Mouse (Mus musculus) embryo, embryonic 10 days (tissue): ENCODE measurements around the gene Pde3a.

Source experiments
- DNase-seq: peaks from one replicate; pipeline ENCODE4 v3.0.0-alpha.2; 2015; ENCODE audit warnings: low spot score

Pde3a gene

GRCm38 (mm10) chr6:141495634-141496418 lies 246.8 kb downstream of the Pde3a start:
- DNase-seq: peak; percentile 49

GRCm38 (mm10) chr6:141499511-141499910 lies 250.4 kb downstream of the Pde3a start:
- DNase-seq: no peak

GRCm38 (mm10) chr6:141501171-141501570 lies 252.1 kb downstream of the Pde3a start:
- DNase-seq: no peak

GRCm38 (mm10) chr6:141522541-141522940 lies 273.5 kb downstream of the Pde3a start:
- DNase-seq: no peak

GRCm38 (mm10) chr6:141523747-141524640 lies 274.9 kb downstream of the Pde3a start, which contains the start of gene Slco1c1:
Gene Slco1c1, plus strand, starts transcription at chr6:141524368.
- no peak for DNase-seq

- DNase-seq: no peak
Observed at GRCm38 (mm10) chr6:141525787-141526186, 276.7 kb downstream of the Pde3a start.

- no peak for DNase-seq
Observed at GRCm38 (mm10) chr6:141530865-141531264, 281.8 kb downstream of the Pde3a start.

GRCm38 (mm10) chr6:141537298-141537697 lies 288.2 kb downstream of the Pde3a start:
- DNase-seq: no peak

- no peak for DNase-seq
Observed at GRCm38 (mm10) chr6:141541136-141541535, 292.1 kb downstream of the Pde3a start.

- no peak for DNase-seq
Observed at GRCm38 (mm10) chr6:141543344-141543743, 294.3 kb downstream of the Pde3a start.
